Mouse (Mus musculus) bone marrow, adult 2 months (tissue): Measurements from ENCODE around the gene Nckipsd. TPM values are rescaled to one million over a fixed set of nuclear protein-coding genes. Genes with fewer than 3 reads are reported as not detected.

Source experiments
- H3K27ac ChIP-seq: fragments of 200-500 bp; 2 replicates; pipeline ENCODE4 v1.5.1; 2012; ENCODE audit warnings: low read depth, mild to moderate bottlenecking, control low read depth, inconsistent platforms, low read length; ENCODE audit not compliant: control insufficient read depth, poor library complexity, insufficient read depth
- H3K4me1 ChIP-seq: fragments of 200-500 bp; 2 replicates; pipeline ENCODE4 v1.6.1; 2011; ENCODE audit warnings: low read length; ENCODE audit not compliant: control insufficient read depth, insufficient read depth
- H3K4me3 ChIP-seq: fragments of 200-500 bp; replicated peaks from 2 replicates; pipeline ENCODE3; 2011; ENCODE audit warnings: mild to moderate bottlenecking, low read depth, low read length, control low read depth; ENCODE audit not compliant: control insufficient read depth
- CTCF ChIP-seq: fragments of 200-500 bp; IDR thresholded peaks from 2 replicates; pipeline ENCODE4 v1.5.1; 2011; ENCODE audit warnings: low read length, control low read depth; ENCODE audit not compliant: control insufficient read depth, insufficient read depth
- POLR2A ChIP-seq: fragments of 200-500 bp; IDR thresholded peaks from 2 replicates; pipeline ENCODE4 v1.6.1; 2011; ENCODE audit warnings: low read depth, mild to moderate bottlenecking, control low read depth, low read length, borderline replicate concordance; ENCODE audit not compliant: control insufficient read depth
- WGBS: fragments of 180-500 bp; shearing (Covaris S2); methylation state at CpG from one replicate; pipeline ENCODE4 v1.1.7; 2018; 5-methylcytosine and 5-hydroxymethylcytosine counted together
- polyA plus RNA-seq: library from polyadenylated mRNA; stranded (reverse); fragments of >200 nt; gene quantifications from 2 replicates; pipeline ENCODE4 v1.2.4, GENCODE M21; 2011; ENCODE audit warnings: low replicate concordance; ENCODE audit not compliant: missing spikeins, insufficient read depth, insufficient read length

The Nckipsd gene
- polyA plus RNA-seq, 1 experiment: 13.4 TPM

DNA sequence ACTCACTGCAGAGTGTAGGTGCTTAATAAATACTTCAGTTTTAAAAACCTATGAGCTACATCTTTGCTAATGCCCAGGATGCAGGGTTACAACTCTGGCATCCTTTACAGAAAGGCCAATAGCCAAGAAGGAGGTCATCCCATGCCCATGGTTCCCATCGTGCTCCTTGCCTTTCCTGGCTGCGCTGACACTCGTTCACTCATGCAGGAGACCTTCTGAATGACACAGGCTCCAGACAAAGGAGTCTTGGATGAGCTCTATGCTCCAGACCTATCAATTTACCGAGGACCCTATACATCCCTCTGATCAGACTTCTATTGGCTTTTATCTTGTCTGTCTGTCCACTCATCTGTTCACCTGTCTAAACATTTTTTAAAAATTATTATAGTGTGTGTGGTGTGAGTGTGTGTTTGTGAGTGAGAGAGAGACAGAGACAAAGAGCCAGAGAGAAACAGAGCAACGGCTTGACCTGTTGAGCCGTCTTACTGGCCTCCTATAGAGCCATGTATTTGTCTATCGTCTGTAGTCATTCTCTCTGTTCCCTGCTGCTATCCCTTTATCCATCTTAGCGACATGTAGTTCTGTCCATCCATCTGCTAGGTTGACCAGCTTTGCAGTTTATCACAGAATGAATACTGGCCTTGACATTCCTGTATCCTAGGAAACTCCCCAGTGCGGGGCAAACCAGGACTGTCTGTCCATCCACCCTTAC, 25.2 kb upstream of the Nckipsd start:
- no peak overlapping the region for H3K27ac ChIP-seq
- 55% methylated on average over 9 of the region's 9 CpGs for WGBS
- no peaks in the 10 kb centered on the region for H3K4me1 ChIP-seq
- no peak for TF ChIP-seq CTCF
- TF ChIP-seq POLR2A: no peak
- peak overlapping the region; percentile 95 for H3K4me3 ChIP-seq

DNA sequence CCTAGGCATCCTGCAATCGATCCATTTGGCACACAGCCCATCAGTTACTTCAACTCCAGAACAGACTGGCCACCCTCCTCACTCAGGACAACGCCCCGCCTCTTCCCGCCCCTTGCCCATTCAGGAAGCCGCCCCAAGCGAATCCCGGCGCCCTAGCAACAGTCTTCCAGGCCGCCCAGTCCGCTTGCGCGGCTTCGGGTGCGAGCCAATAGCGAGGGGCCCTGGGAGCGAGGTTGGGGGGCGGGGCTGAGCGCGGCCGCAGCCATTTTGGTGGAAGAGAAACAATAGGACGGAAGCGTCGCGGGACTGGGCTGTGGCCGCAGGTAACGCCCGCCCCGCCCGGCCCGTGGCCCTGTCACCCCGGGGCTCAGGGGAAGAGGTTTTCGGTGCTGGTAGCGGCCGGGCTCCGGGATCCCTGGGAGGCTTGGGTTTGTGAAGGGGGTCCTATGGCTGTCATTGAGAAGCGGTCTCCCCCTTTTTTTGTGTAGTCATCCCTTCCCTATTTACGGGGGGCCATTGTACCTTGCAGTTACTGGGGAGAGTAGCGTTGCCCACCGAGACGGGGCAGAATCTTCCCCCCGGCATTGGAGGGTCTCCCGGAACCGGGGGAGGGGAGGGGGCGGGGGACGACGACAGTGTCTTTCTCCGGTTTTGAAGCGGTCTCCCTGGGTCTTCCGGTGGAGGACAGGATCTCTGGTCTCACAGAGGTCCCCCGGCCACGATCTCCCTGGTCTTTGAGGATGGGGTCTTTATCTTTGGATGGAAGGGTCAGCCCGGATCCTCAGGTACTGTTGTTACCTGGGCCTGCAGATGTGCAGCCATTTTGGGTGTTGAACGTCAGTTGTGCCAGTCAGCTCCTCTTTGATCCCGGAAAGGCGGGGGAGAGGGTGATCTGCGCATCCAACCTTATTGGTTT, 24.4 kb upstream of the Nckipsd start, which contains the start of gene Ip6k2:
Gene Ip6k2, plus strand, starts transcription at position 249 of the 916 bp plus-strand sequence.
- peak; percentile 49; the same call in 1 of the 2 replicates for TF ChIP-seq POLR2A
- no peak for TF ChIP-seq CTCF
- Histone ChIP-seq H3K4me1 (no peaks in the 10 kb centered on the region), H3K27ac (peak within 1 kb of the TSS; percentile 70), H3K4me3 (peak within 1 kb of the TSS; percentile 95)
- under 1% methylated on average over 56 of the region's 56 CpGs for WGBS

DNA sequence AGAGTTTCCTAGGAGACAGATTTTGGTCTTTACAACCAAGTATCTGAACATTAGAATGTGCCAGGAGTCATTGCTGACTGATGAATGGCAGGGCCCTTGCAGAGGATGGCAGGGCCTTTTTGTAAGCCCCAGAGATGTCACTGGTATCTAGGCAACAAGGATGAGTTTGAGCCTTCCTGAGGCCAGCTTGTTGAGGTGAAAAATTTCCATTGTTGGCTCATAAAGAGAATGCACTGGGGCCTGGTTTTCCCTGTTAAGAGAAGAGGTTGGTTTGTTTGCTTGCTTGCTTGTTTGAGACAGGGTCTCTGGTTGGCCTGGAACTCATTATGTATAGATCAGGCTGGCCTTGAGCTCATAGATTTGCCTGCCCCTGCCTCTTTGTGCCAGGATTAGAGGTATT, 22.8 kb upstream of the Nckipsd start:
- Histone ChIP-seq H3K27ac (no peak overlapping the region), H3K4me1 (no peaks in the 10 kb centered on the region), H3K4me3 (no peak overlapping the region)
- no peak for TF ChIP-seq CTCF
- TF ChIP-seq POLR2A: no peak

DNA sequence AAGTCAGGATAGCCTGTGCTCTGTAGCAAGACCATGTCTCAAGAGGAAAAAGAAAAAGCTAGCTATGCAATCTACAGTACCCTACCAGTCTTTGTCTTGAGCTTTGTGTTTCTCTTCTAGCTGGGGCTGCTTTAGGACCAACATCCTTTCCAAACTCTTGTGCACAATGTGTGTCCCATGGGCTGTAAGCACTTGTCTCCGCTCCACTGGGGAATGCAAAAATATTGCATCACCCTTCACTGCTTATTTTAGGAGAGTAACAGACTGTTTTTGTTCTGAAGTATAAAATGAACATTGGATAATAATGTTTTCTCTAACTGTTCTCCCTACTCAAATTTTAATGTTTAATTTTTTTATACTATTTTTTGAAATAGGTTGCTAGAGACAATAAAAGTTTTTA, 21.7 kb upstream of the Nckipsd start:
- H3K4me3 ChIP-seq: no peak overlapping the region
- no peaks in the 10 kb centered on the region for H3K4me1 ChIP-seq
- H3K27ac ChIP-seq: no peak overlapping the region
- TF ChIP-seq CTCF (no peak), POLR2A (no peak)
- 71% methylated on average over 1 of the region's 1 CpGs for WGBS

DNA sequence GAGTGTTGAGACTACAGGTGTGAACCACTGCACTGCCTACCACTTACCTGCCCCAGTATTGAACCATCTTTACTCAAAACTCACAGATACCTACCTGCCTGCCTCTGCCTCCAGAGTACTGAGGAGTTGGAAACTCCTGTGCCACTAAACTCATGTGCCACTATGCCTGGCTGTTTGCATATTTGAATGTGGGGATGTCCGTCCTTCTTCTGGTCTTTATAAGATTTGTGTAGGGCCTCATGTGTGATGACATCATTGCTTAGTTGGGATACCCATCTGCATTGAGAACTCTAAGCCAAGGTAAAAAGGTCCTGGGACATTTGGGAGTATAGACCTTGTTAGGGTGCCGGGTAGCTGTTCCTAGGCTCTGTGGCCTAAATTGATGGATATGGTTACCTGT, 21.1 kb upstream of the Nckipsd start:
- TF ChIP-seq CTCF (no peak), POLR2A (no peak)
- Histone ChIP-seq H3K27ac (no peak overlapping the region), H3K4me3 (no peak overlapping the region), H3K4me1 (no peaks in the 10 kb centered on the region)
- 89% methylated on average over 2 of the region's 2 CpGs for WGBS

DNA sequence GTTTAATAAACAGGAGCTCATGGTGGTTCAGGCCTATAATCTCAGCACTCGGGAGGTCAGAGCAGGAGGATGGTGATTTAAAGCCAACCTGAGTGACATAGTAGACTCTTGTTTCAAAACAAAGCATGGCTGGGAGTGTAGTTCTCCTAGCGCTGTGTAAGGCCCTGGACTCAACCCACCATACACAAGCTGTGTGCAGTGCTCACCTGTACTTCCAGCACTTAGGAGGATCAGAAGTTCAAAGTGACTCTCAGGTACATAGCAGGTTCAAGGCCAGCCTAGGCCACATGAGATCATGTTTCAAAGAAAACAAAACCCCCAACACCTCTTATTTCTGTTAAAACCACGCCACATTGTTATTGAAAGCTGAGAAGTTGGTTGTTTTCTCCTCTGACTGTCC, 19.5 kb upstream of the Nckipsd start:
- H3K4me1 ChIP-seq: peaks cover 3% of the 10 kb centered on the region
- H3K4me3 ChIP-seq: no peak overlapping the region
- WGBS: 80% methylated on average over 3 of the region's 3 CpGs
- TF ChIP-seq CTCF (no peak), POLR2A (no peak)
- no peak overlapping the region for H3K27ac ChIP-seq

DNA sequence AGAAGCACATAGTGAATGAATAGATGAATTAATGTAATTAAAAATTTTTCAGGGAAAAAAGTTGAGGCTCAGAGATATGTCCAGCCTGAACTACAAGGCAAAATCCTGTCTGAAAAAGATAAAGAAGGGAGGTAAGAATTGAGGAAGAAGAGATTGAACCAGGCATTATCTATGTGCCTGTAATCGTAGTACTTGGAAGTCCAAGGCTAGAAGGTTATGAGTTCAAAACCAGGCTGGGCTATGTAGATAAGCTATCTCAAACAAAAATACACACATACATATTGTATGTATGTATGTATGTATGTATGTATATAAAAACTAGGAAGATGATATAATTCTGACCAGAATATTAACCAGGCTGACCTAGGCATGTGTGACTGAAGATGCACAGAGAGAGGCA, 15.9 kb upstream of the Nckipsd start:
- TF ChIP-seq CTCF (no peak), POLR2A (no peak)
- Histone ChIP-seq H3K4me1 (peaks cover 3% of the 10 kb centered on the region), H3K27ac (no peak overlapping the region), H3K4me3 (no peak overlapping the region)
- WGBS: 39% methylated on average over 1 of the region's 1 CpGs

DNA sequence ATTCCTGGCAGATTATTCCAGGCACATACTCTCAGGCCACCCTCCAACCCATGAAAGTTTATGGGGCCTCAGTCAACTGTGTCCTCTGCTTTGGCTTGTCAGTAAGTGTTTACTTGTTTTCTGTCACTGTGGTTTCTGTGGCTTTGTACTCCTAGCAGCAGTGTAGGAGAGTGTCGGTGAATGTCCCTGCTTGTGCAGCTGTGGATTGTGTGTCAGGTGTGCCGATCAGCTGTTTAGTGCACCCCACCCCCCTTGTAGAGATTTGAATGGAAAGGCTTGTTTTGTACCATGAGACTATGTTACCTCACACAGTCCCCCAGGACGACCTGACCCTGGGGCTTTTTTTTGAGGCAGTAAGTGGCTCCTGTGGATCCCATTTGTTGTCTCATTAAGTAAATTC, 15.4 kb upstream of the Nckipsd start:
- Histone ChIP-seq H3K4me3 (no peak overlapping the region), H3K27ac (no peak overlapping the region), H3K4me1 (peaks cover 3% of the 10 kb centered on the region)
- no peak for TF ChIP-seq POLR2A
- TF ChIP-seq CTCF: no peak
- WGBS: 27% methylated on average over 3 of the region's 3 CpGs
